ENCODE assay signal across 19 mouse cellular contexts in the genomic region with DNA sequence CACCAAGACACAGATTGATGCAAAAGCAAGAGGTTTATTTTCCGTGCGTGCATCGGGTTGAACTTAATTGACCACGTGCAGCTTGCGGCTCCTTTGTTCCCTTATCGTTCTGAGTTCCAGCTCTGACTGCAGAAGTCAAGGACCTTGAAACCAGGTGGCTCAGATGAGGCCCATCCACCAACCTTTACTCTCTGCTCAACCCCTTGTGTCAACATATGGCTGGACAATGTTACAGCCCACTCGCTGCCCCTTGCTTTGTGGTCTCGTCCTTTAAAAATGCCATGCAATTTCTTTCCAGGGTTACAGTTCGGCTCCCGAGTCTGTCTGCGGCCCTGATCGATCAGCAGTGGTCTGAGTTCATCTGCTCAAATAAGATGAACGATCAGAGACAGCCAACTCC.
A peak's percentile ranks its signal among the peaks of the same experiment; 100 is the strongest.
DNase-seq lines count a peak whose midpoint lies in the region; ATAC-seq and TF ChIP-seq lines count a peak whose summit lies in the region.
"Had no signal": no experiment of that assay in that cellular context is flagged by ENCODE, and none has a peak within 500 bp of the region (broad histone marks: within the 10 kb centered on the region; RNA-seq: fewer than 3 reads in every experiment).

No protein-coding gene starts in this region.

- TF ChIP-seq POLR2A in liver, adult 2 months (IDR thresholded peaks at IDR 0.05; ENCODE audit: extremely low read depth, insufficient read depth, low read length): no peak

- ATAC-seq in liver, embryonic 14.5 days (ENCODE audit: insufficient read depth): peak; percentile 43; the same call in 1 of the 2 replicates
- ATAC-seq: forebrain, embryonic 15.5 days; hindbrain, embryonic 16.5 days had no signal

- TF ChIP-seq EP300 in liver, embryonic 14.5 days (IDR thresholded peaks at IDR 0.05; ENCODE audit: low read depth): no peak

- H3K79me2 ChIP-seq in liver, adult 2 months (ENCODE audit: control insufficient read depth, insufficient read depth, low read length): no peaks in the 10 kb centered on the region

- WGBS in liver, adult 2 months: 25% methylated on average over 13 of the region's 13 CpGs
- 63% methylated on average over 13 of the region's 13 CpGs for WGBS in liver, embryonic 14.5 days (ENCODE audit: insufficient replicate concordance)
- 94% methylated on average over 13 of the region's 13 CpGs for WGBS in forebrain, embryonic 10.5 days

- H3K4me3 ChIP-seq in liver, adult 2 months (ENCODE audit: insufficient read depth, low read depth, low read length): no peak overlapping the region
- no peak overlapping the region for H3K4me3 ChIP-seq in liver, embryonic 14.5 days (ENCODE audit: insufficient read depth in 1 of 2, low read depth in 2 of 2, low read length in 2 of 2)
- no peak overlapping the region for H3K4me3 ChIP-seq in forebrain, embryonic 10.5 days
- H3K4me3 ChIP-seq: embryonic facial prominence, embryonic 15.5 days; erythroblast, embryonic 14.5 days; forebrain, embryonic 15.5 days; heart, embryonic 13.5 days; hindbrain, embryonic 12.5 days had no signal

- DNase-seq in liver: peak; percentile 15
- DNase-seq in liver, adult 2 months (ENCODE audit: extremely low read depth, low read depth, low spot score): peak; percentile 75
- no peak for DNase-seq in liver, embryonic 14.5 days (ENCODE audit: low read depth in 3 of 3, low spot score in 3 of 3)
- DNase-seq in yolk sac, embryonic 10.5 days (ENCODE audit: low spot score): peak; percentile 57
- DNase-seq in forebrain, embryonic 10.5 days (ENCODE audit: extremely low spot score, low spot score): no peak
- no peak for DNase-seq in spleen, postnatal 10 days (ENCODE audit: low spot score in 2 of 2)
- DNase-seq: adrenal gland, adult 8-10 months; adrenal gland, postnatal 36 days; cerebellum, adult 2 months; cerebellum, postnatal 10 days; embryo, embryonic 11 days; gastrocnemius, postnatal 25 days; heart, postnatal 4 days had no signal

- no peaks in the 10 kb centered on the region for H3K36me3 ChIP-seq in liver, adult 2 months (ENCODE audit: control insufficient read depth, insufficient read depth, low read length)
- H3K36me3 ChIP-seq in liver, embryonic 14.5 days (replicated peaks; ENCODE audit: control insufficient read depth, insufficient read depth, low read depth): no peaks in the 10 kb centered on the region
- H3K36me3 ChIP-seq in forebrain, embryonic 10.5 days (replicated peaks): no peaks in the 10 kb centered on the region
- H3K36me3 ChIP-seq: embryonic facial prominence, embryonic 15.5 days; forebrain, embryonic 15.5 days; heart, embryonic 13.5 days; hindbrain, embryonic 12.5 days had no signal

- no peaks in the 10 kb centered on the region for H3K27me3 ChIP-seq in liver, adult 2 months (ENCODE audit: control insufficient read depth, insufficient read depth, low read length)
- H3K27me3 ChIP-seq in liver, embryonic 14.5 days (ENCODE audit: control insufficient read depth, insufficient read depth, low read length): no peaks in the 10 kb centered on the region
- H3K27me3 ChIP-seq in forebrain, embryonic 10.5 days (ENCODE audit: poor library complexity, severe bottlenecking): no peaks in the 10 kb centered on the region
- H3K27me3 ChIP-seq: embryonic facial prominence, embryonic 15.5 days; forebrain, embryonic 15.5 days; heart, embryonic 13.5 days; hindbrain, embryonic 12.5 days had no signal

- H3K4me2 ChIP-seq in liver, embryonic 14.5 days (ENCODE audit: low read depth): no peak overlapping the region
- H3K4me2 ChIP-seq: embryonic facial prominence, embryonic 15.5 days; forebrain, embryonic 15.5 days; heart, embryonic 13.5 days; hindbrain, embryonic 12.5 days had no signal

- H3K9me3 ChIP-seq in liver, embryonic 14.5 days (ENCODE audit: control insufficient read depth, low read length): no peaks in the 10 kb centered on the region
- H3K9me3 ChIP-seq in forebrain, embryonic 10.5 days: peaks cover 9% of the 10 kb centered on the region; the same call in 1 of the 2 replicates
- H3K9me3 ChIP-seq: embryonic facial prominence, embryonic 15.5 days; heart, embryonic 13.5 days had no signal

- no peak overlapping the region for H3K9ac ChIP-seq in liver, adult 2 months (ENCODE audit: low read depth, low read length)
- H3K9ac ChIP-seq in liver, embryonic 14.5 days (replicated peaks): no peak overlapping the region
- H3K9ac ChIP-seq: embryonic facial prominence, embryonic 15.5 days; forebrain, embryonic 15.5 days; heart, embryonic 13.5 days; hindbrain, embryonic 12.5 days had no signal

- no peak overlapping the region for H3K27ac ChIP-seq in liver, adult 2 months (replicated peaks; ENCODE audit: insufficient read depth, low read depth, low read length)
- H3K27ac ChIP-seq in liver, embryonic 14.5 days: no peak overlapping the region
- H3K27ac ChIP-seq in forebrain, embryonic 10.5 days: no peak overlapping the region
- H3K27ac ChIP-seq: embryonic facial prominence, embryonic 15.5 days; forebrain, embryonic 15.5 days; heart, embryonic 13.5 days; hindbrain, embryonic 12.5 days had no signal

- 0 out of 2 replicates have a peak, but pooled peaks cover 2% of the 10 kb centered on the region for H3K4me1 ChIP-seq in liver, adult 2 months (ENCODE audit: control insufficient read depth, insufficient read depth, low read length)
- no peaks in the 10 kb centered on the region; a peak in 1 of 4 replicates for H3K4me1 ChIP-seq in liver, embryonic 14.5 days (replicated peaks; ENCODE audit: control insufficient read depth in 2 of 2, insufficient read depth in 2 of 2, low read length in 1 of 2)
- peaks cover 6% of the 10 kb centered on the region for H3K4me1 ChIP-seq in forebrain, embryonic 10.5 days
- H3K4me1 ChIP-seq: forebrain, embryonic 15.5 days; hindbrain, embryonic 12.5 days had no signal

- TF ChIP-seq CTCF in liver, adult 2 months (IDR thresholded peaks at IDR 0.05; ENCODE audit: low read depth, low read length): no peak
- TF ChIP-seq CTCF in liver, embryonic 14.5 days (IDR thresholded peaks at IDR 0.05; ENCODE audit: low read depth): no peak

Comparison
In these comparisons a context has a peak if more than half of its experiments do, and no peak if none do; other contexts are left out.
1. DNase-seq: peak in liver (single experiment), liver, adult 2 months (single experiment) and yolk sac, embryonic 10.5 days (single experiment); none in liver, embryonic 14.5 days (0 of 3), forebrain, embryonic 10.5 days (single experiment) and spleen, postnatal 10 days (0 of 2).